Mouse (Mus musculus): Measurements from ENCODE around the gene Tmem136. TPM values are rescaled to one million over a fixed set of nuclear protein-coding genes. Genes with fewer than 3 reads are reported as not detected.

Gene Tmem136
- polyA plus RNA-seq, 1 experiment from 2014 or later, result 11.5 TPM

- no peak for ATAC-seq (ENCODE audit: low FRiP score, low read depth)
- H3K27ac ChIP-seq, result 0 out of 2 replicates have a peak within 1 kb of the TSS, but pooled peaks have one; percentile 42
- H3K4me3 ChIP-seq, result peak within 1 kb of the TSS; percentile 93
- H3K9me3 ChIP-seq, result no peaks in the 10 kb centered on the region
- H3K4me2 ChIP-seq (replicated peaks), result peak within 1 kb of the TSS; percentile 67
- no peaks in the 10 kb centered on the region for H3K27me3 ChIP-seq (replicated peaks)
- H3K36me3 ChIP-seq, result peaks cover 18% of the 10 kb centered on the region
- peaks cover 22% of the 10 kb centered on the region for H3K4me1 ChIP-seq
- WGBS, result 48% methylated on average over 10 of the region's 10 CpGs
- peak within 1 kb of the TSS; percentile 92 for H3K9ac ChIP-seq
Observed at GRCm38 (mm10) chr9:43107187-43107517, 9.2 kb downstream of the Tmem136 start, which contains the start of gene Arhgef12. Arhgef12 (minus strand) TSS chr9:43107239.

- peak overlapping the region; percentile 93 for H3K4me3 ChIP-seq
- H3K4me1 ChIP-seq, result peaks cover 22% of the 10 kb centered on the region
- no peaks in the 10 kb centered on the region for H3K27me3 ChIP-seq (replicated peaks)
- 0 out of 2 replicates have a peak overlapping the region, but pooled peaks have one; percentile 42 for H3K27ac ChIP-seq
- H3K9ac ChIP-seq, result peak overlapping the region; percentile 92
- no peaks in the 10 kb centered on the region for H3K9me3 ChIP-seq
- peak overlapping the region; percentile 67 for H3K4me2 ChIP-seq (replicated peaks)
- 23% methylated on average over 22 of the region's 22 CpGs for WGBS
- H3K36me3 ChIP-seq, result peaks cover 15% of the 10 kb centered on the region
- peak; percentile 30; the same call in 1 of the 2 replicates for ATAC-seq (ENCODE audit: low FRiP score, low read depth)
Observed at GRCm38 (mm10) chr9:43106426-43107186, 9.8 kb downstream of the Tmem136 start.

DNA sequence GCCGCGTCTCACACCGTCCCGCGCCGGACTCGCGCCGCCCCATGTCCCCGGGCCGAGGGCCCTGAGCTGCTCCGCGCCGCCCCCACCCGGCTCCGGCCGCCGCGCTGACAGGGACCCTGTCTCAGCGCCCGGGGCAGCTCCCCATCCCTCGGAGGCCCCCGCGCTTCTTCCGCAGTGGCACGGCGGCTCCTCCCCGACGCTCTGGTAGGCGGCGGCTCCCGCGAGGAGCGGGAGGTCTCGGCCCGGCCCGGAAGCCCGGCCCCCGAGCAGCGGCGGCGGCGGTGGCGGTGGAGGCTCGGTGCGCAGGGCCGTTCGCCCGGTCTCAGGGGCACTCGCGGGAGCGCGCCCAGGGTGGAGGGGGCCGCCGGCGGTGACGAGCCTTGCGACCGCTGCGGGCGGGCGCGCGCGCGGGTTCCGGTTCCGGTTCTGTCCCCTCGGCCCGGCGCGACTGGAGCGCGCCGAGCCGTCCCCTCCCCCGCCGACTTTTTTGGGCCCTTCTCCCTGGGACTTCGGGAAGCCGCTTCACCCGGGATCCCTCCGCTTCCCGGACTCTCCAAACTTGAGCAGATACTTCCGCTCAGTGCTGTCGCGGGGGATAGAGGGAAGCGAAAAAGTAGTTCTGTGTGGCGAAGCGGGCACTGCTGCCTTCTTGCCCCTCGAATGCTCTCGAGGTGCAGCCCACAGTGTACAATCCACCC lies 10.6 kb downstream of the Tmem136 start:
- Histone ChIP-seq H3K4me1 (peaks cover 22% of the 10 kb centered on the region), H3K9me3 (no peaks in the 10 kb centered on the region), H3K4me3 (peak overlapping the region; percentile 93), H3K36me3 (peaks cover 7% of the 10 kb centered on the region), H3K27ac (peak overlapping the region; percentile 64; the same call in 1 of the 2 replicates), H3K4me2 (replicated peaks) (peak overlapping the region; percentile 67), H3K27me3 (replicated peaks) (no peaks in the 10 kb centered on the region), H3K9ac (peak overlapping the region; percentile 92)
- under 1% methylated on average over 91 of the region's 91 CpGs for WGBS
- ATAC-seq (ENCODE audit: low FRiP score, low read depth), result peak; percentile 89

DNA sequence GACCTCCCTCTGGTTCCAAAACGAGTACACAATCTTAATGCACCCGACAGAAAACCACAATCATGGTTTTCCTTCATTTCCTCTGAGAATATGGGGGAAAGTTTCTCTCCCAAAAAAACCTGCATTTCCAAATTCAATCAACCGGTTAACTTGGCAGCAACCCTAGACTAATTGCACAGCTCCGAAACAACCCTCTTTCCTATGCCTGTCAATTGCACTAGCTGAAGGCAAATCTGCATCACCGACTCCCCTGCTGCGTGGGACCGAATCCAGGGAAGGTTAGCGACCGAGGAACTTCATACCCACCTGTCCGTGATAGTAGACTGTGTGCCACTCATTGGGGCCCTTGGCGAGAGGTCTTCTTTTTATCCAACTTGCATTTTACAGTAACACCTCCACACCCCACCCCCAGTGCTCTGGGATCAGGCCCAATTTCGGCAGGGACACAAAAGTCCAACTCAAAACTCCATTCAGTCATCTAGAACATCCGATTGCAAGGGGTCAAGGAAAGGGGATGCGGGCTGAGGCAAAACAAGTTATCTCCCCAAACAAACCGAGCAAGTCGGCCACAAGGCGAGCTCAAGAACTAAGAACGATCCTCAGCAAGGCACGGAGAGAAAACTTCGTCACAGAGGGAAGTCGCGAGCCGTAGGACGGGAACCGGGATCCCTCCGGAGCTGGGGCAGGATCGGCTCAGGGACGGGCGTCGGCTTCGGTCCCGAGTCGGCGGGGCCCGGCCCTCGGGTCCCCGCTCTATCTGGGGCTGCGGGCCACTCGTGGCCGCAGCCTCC lies 11.3 kb downstream of the Tmem136 start:
- Histone ChIP-seq H3K9me3 (no peaks in the 10 kb centered on the region), H3K9ac (peak overlapping the region; percentile 92), H3K4me3 (peak overlapping the region; percentile 93), H3K36me3 (0 out of 2 replicates have a peak, but pooled peaks cover under 1% of the 10 kb centered on the region), H3K27me3 (replicated peaks) (no peaks in the 10 kb centered on the region), H3K4me2 (replicated peaks) (peak overlapping the region; percentile 67), H3K27ac (peak overlapping the region; percentile 64; the same call in 1 of the 2 replicates), H3K4me1 (peaks cover 22% of the 10 kb centered on the region)
- WGBS, result under 1% methylated on average over 36 of the region's 40 CpGs
- ATAC-seq (ENCODE audit: low FRiP score, low read depth), result 0 out of 2 replicates have a peak, but pooled peaks have one; percentile 29

GRCm38 (mm10) chr9:43104526-43104872 lies 11.9 kb downstream of the Tmem136 start:
- H3K4me2 ChIP-seq (replicated peaks), result peak overlapping the region; percentile 67
- H3K27me3 ChIP-seq (replicated peaks), result no peaks in the 10 kb centered on the region
- H3K36me3 ChIP-seq, result no peaks in the 10 kb centered on the region
- H3K27ac ChIP-seq, result no peak overlapping the region
- H3K4me3 ChIP-seq, result peak overlapping the region; percentile 93
- 4% methylated on average over 4 of the region's 4 CpGs for WGBS
- H3K9me3 ChIP-seq, result no peaks in the 10 kb centered on the region
- H3K4me1 ChIP-seq, result peaks cover 22% of the 10 kb centered on the region
- H3K9ac ChIP-seq, result peak overlapping the region; percentile 92; the same call in 1 of the 2 replicates
- ATAC-seq (ENCODE audit: low FRiP score, low read depth), result no peak

GRCm38 (mm10) chr9:43103675-43104299 lies 12.6 kb downstream of the Tmem136 start:
- WGBS, result 44% methylated on average over 4 of the region's 4 CpGs
- Histone ChIP-seq H3K4me1 (peaks cover 22% of the 10 kb centered on the region), H3K9me3 (no peaks in the 10 kb centered on the region)

DNA sequence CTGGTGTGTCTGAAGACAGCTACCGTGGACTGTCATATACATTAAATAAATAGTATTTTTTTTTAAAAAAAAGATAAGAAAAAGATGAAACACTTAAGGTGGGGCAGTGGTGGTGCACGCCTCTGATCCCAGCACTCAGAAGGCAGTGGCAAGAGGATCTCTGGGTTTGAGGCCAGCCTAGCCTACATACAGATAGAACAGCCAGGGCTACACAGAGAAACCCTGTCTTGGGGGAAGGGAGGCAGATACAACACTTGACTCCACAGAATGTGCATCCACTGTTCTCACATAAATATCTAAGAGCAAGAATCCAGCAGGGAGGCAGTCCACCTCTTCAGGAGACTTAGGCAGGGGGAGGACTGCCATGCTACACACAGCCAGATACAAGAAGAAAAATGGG lies 13.4 kb downstream of the Tmem136 start:
- Histone ChIP-seq H3K9ac (0 out of 2 replicates have a peak overlapping the region, but pooled peaks have one; percentile 17), H3K4me1 (peaks cover 22% of the 10 kb centered on the region), H3K4me3 (no peak overlapping the region), H3K36me3 (no peaks in the 10 kb centered on the region), H3K4me2 (replicated peaks) (peak overlapping the region; percentile 67), H3K27me3 (replicated peaks) (no peaks in the 10 kb centered on the region), H3K9me3 (no peaks in the 10 kb centered on the region), H3K27ac (no peak overlapping the region)
- WGBS, result 94% methylated on average over 2 of the region's 2 CpGs
- ATAC-seq (ENCODE audit: low FRiP score, low read depth), result no peak

More at GRCm38 (mm10) chr9:43103675-43104299, 12.6 kb downstream of the Tmem136 start:
- H3K4me2 ChIP-seq (replicated peaks), result peak overlapping the region; percentile 67
- no peak overlapping the region for H3K27ac ChIP-seq
- peak overlapping the region; percentile 9; the same call in 1 of the 2 replicates for H3K4me3 ChIP-seq
- no peak overlapping the region for H3K9ac ChIP-seq
- H3K27me3 ChIP-seq (replicated peaks), result no peaks in the 10 kb centered on the region
- ATAC-seq (ENCODE audit: low FRiP score, low read depth), result no peak
- no peaks in the 10 kb centered on the region for H3K36me3 ChIP-seq

DNA sequence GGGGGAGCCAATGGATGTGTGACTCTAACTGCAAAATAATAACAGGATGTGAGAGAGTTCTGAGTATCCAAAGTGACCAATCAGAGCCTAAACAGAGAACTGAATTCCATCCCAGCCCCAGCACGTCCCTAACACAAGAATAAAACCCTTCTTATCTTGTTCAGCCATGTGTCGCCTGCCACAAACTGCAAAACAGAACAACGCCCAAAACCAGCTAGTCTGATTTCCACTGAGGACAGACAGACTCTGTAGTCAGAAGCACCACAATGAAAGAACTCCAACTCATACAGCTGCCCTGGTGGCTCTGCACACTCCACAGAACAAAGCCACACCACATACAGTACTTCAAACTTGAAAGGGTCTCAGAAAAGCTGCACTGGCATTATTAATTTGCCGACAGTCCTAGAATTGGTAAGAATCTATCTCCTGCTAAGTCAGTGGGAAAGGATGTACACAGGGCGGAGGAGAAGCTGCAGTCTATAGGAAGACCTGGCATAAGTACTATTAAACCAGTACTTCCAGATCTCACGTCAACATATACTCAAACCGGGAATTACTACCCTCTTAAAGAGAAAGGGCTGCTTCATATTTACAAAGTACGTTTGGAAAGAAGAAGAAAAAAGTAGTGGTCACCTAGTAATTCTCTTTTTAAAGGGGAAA lies 14.3 kb downstream of the Tmem136 start:
- WGBS, result 84% methylated on average over 8 of the region's 8 CpGs
- Histone ChIP-seq H3K9me3 (no peaks in the 10 kb centered on the region), H3K27ac (no peak overlapping the region), H3K27me3 (replicated peaks) (no peaks in the 10 kb centered on the region), H3K4me2 (replicated peaks) (peak overlapping the region; percentile 67), H3K4me3 (0 out of 2 replicates have a peak overlapping the region, but pooled peaks have one; percentile 5), H3K9ac (no peak overlapping the region), H3K36me3 (no peaks in the 10 kb centered on the region), H3K4me1 (peaks cover 22% of the 10 kb centered on the region)
- no peak for ATAC-seq (ENCODE audit: low FRiP score, low read depth)

DNA sequence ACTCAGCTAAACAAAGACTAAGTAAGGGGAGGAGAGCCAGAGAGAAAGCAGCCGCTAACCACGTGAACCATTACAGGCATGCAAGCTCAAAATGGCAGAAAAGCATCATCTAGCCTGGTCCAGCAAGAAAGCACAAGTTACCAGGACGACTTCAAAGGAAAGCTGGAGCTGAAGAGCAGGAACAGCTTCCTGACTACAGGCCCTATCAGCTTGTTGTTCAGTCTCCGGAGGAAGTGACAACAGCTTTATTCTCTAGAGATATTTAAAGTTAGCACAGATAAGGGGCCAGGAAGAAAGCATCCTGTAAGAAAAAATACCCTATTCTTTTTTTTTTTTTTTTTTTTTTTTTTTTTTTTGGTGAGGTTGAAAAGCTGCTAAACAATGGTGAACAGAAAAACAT lies 17.4 kb downstream of the Tmem136 start:
- ATAC-seq (ENCODE audit: low FRiP score, low read depth), result no peak
- H3K36me3 ChIP-seq, result no peaks in the 10 kb centered on the region
- no peaks in the 10 kb centered on the region for H3K9me3 ChIP-seq
- H3K9ac ChIP-seq, result no peak overlapping the region
- H3K4me3 ChIP-seq, result no peak overlapping the region
- H3K27ac ChIP-seq, result no peak overlapping the region
- 0 out of 2 replicates have a peak overlapping the region, but pooled peaks have one; percentile 13 for H3K4me2 ChIP-seq (replicated peaks)
- no peaks in the 10 kb centered on the region for H3K27me3 ChIP-seq (replicated peaks)
- 38% methylated on average over 4 of the region's 4 CpGs for WGBS
- H3K4me1 ChIP-seq, result peaks cover 10% of the 10 kb centered on the region

- H3K9me3 ChIP-seq, result no peaks in the 10 kb centered on the region
- no peak overlapping the region for H3K4me3 ChIP-seq
- no peaks in the 10 kb centered on the region for H3K27me3 ChIP-seq (replicated peaks)
- H3K4me2 ChIP-seq (replicated peaks), result no peak overlapping the region
- no peak for ATAC-seq (ENCODE audit: low FRiP score, low read depth)
- no peaks in the 10 kb centered on the region for H3K36me3 ChIP-seq
- WGBS, result 93% methylated on average over 3 of the region's 3 CpGs
- H3K27ac ChIP-seq, result no peak overlapping the region
- H3K4me1 ChIP-seq, result peaks cover 2% of the 10 kb centered on the region
- H3K9ac ChIP-seq, result no peak overlapping the region
Observed at GRCm38 (mm10) chr9:43097801-43098557, 18.4 kb downstream of the Tmem136 start.
